Mouse (Mus musculus) left cerebral cortex, adult 18-20 months (tissue): Measurements from ENCODE around the gene Oas1h. TPM values are rescaled to one million over a fixed set of nuclear protein-coding genes. Genes with fewer than 3 reads are reported as not detected.
"Not testable (repeated sequence)": the region's sequence is repeated elsewhere in the genome, so short reads cannot be mapped to it uniquely, and the experiment has no call there.

ENCODE experiments used
- DNase-seq, 2 experiments: peaks; one replicate each; pipeline ENCODE4 v3.0.0; 2021 to 2022; ENCODE audit warnings: low spot score in 2 of 2, mixed read lengths in 1 of 2
- long read RNA-seq, 2 experiments: library from polyadenylated mRNA; stranded (forward); transcript quantifications; one replicate each; pipeline ENCODE4 v2.0.0; 2021
- total RNA-seq, 2 experiments: library from RNA; stranded (reverse); gene quantifications; 2 replicates each; pipeline ENCODE4 v1.2.3; 2021

Gene Oas1h
- total RNA-seq: not detected
- long read RNA-seq, experiment 1: 0 reads
- long read RNA-seq, experiment 2: 0 reads

- DNase-seq: no peak
Observed at GRCm38 (mm10) chr5:120861121-120861520, at the start of gene Oas1h. Gene Oas1h, plus strand, starts transcription at chr5:120861421.

- peak; percentile 75 to 79 for DNase-seq
Observed at GRCm38 (mm10) chr5:120811951-120812819, 49.0 kb upstream of the Oas1h start, which contains the start of gene Oas1c. Gene Oas1c, minus strand, starts transcription at chr5:120812514.

- no peak for DNase-seq
Observed at GRCm38 (mm10) chr5:120813023-120813422, 48.2 kb upstream of the Oas1h start.

- DNase-seq: peak in 1 of 2 experiments; percentile 7
Observed at GRCm38 (mm10) chr5:120815949-120816348, 45.3 kb upstream of the Oas1h start.

- no peak for DNase-seq
Observed at GRCm38 (mm10) chr5:120818999-120819398, 42.2 kb upstream of the Oas1h start.

- no peak for DNase-seq
Observed at GRCm38 (mm10) chr5:120831031-120831430, 30.2 kb upstream of the Oas1h start.

- no peak for DNase-seq
Observed at GRCm38 (mm10) chr5:120833335-120834280, 27.6 kb upstream of the Oas1h start.

GRCm38 (mm10) chr5:120836731-120837585 is 24.3 kb upstream of the Oas1h start:
- peak; percentile 26 to 62 for DNase-seq

GRCm38 (mm10) chr5:120844713-120845112 is 16.5 kb upstream of the Oas1h start:
- DNase-seq: peak in 1 of 2 experiments; percentile 3

GRCm38 (mm10) chr5:120847067-120847466 is 14.2 kb upstream of the Oas1h start, which contains the start of gene Oas1f:
Gene Oas1f, plus strand, starts transcription at chr5:120847367.
- no peak for DNase-seq

- peak; percentile 18 to 24 for DNase-seq
Observed at GRCm38 (mm10) chr5:120849601-120850136, 11.6 kb upstream of the Oas1h start.

GRCm38 (mm10) chr5:120859241-120859640 is 2.0 kb upstream of the Oas1h start:
- DNase-seq: peak in 1 of 2 experiments; percentile 6

- no peak for DNase-seq
Observed at GRCm38 (mm10) chr5:120865336-120865860, 4.2 kb downstream of the Oas1h start.

- no peak for DNase-seq
Observed at GRCm38 (mm10) chr5:120869436-120870015, 8.3 kb downstream of the Oas1h start.

- DNase-seq: no peak
Observed at GRCm38 (mm10) chr5:120870081-120870480, 8.9 kb downstream of the Oas1h start.

GRCm38 (mm10) chr5:120870782-120871181 is 9.6 kb downstream of the Oas1h start:
- DNase-seq: peak in 1 of 2 experiments; percentile 10

GRCm38 (mm10) chr5:120871469-120871868 is 10.2 kb downstream of the Oas1h start:
- DNase-seq: no peak

- DNase-seq: not testable (repeated sequence)
Observed at GRCm38 (mm10) chr5:120876839-120877238, 15.6 kb downstream of the Oas1h start.

GRCm38 (mm10) chr5:120877407-120877806 is 16.2 kb downstream of the Oas1h start:
- not testable (repeated sequence) for DNase-seq
